Mouse (Mus musculus) C2C12 (cell line): ENCODE data around the gene Abcd3.

Source experiments
- CEBPB ChIP-seq: IDR thresholded peaks from one replicate; pipeline ENCODE4 v1.6.1; 2011; ENCODE audit warnings: low read depth, mild to moderate bottlenecking, control low read depth, moderate library complexity
- CTCF ChIP-seq: IDR thresholded peaks from one replicate; pipeline ENCODE4 v1.5.1; 2011; ENCODE audit not compliant: control insufficient read depth, insufficient read depth, insufficient read length
- MYOD1 ChIP-seq: IDR thresholded peaks from one replicate; pipeline ENCODE4 v1.6.1; 2011; ENCODE audit warnings: low read depth; ENCODE audit not compliant: control insufficient read depth, insufficient read length
- MYOG ChIP-seq: IDR thresholded peaks from one replicate; pipeline ENCODE4 v1.6.1; 2011; ENCODE audit not compliant: control insufficient read depth, insufficient read length; ENCODE audit errors: extremely low read depth
- USF1 ChIP-seq: IDR thresholded peaks from one replicate; pipeline ENCODE4 v1.6.1; 2011; ENCODE audit warnings: low read depth, mild to moderate bottlenecking, control low read depth, moderate library complexity

DNA sequence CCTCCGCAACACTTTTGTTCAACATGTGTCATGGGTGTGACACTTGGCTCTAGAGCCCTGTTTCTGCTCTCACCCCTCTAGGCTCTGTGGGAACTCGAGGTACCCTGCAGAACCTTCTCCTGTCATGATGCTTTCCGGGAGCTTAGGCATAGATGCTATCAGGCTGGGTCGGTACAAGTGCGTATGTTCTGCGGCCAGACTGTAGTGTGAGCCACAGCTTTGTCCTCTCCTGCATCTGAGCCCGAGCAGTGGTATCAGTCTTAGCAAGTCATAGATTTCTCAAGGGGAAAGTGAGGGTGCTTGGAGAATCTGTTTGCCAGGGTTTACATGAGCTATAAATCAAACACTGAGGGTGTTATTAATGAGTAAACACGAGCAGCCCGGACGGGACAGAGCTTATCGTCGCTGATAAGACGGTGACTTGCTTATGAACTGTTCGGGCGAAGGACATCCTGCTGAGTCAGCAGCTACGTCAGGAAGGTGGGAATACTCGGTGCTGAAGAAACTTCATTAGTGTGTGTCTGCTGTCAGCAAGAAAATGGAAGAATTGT is 101.9 kb downstream of the Abcd3 start:
- TF ChIP-seq CTCF = no peak
- no peak for TF ChIP-seq MYOD1
- TF ChIP-seq CEBPB = no peak
- TF ChIP-seq USF1 = no peak
- TF ChIP-seq MYOG = no peak
